Mouse (Mus musculus): ENCODE measurements at regions not wholly inside any gene's neighbourhood (a gene's known extent, or its start where the extent isn't known, plus 50 kb on each side); places are given as distances from the start of the nearest gene placed in this dataset.

- Histone ChIP-seq H3K9ac (ENCODE audit: insufficient read depth, low read depth) (no peak overlapping the region), H3K4me2 (ENCODE audit: insufficient read depth, low read depth, poor library complexity, severe bottlenecking) (no peak overlapping the region), H3K27ac (ENCODE audit: insufficient read depth, low read depth) (no peak overlapping the region), H3K27me3 (replicated peaks) (no peaks in the 10 kb centered on the region), H3K9me3 (replicated peaks; ENCODE audit: low read length) (peaks cover 46% of the 10 kb centered on the region), H3K4me3 (replicated peaks in 1 of 3; ENCODE audit: low read depth in 2 of 3, low read length in 2 of 3, poor library complexity in 1 of 3) (no peak overlapping the region), H3K79me2 (replicated peaks; ENCODE audit: control insufficient read depth, extremely low read depth, insufficient read depth, poor library complexity, severe bottlenecking) (no peaks in the 10 kb centered on the region), H3K4me1 (ENCODE audit: control insufficient read depth in 1 of 2, insufficient read depth in 2 of 2) (no peaks in the 10 kb centered on the region), H3K36me3 (replicated peaks in 1 of 2; ENCODE audit: control insufficient read depth in 1 of 2, insufficient read depth in 1 of 2, low read length in 1 of 2) (no peaks in the 10 kb centered on the region)
- TF ChIP-seq ETS1 (conservative IDR thresholded peaks at IDR 0.05; ENCODE audit: low read depth, low read length) (no peak), MAX (IDR thresholded peaks at IDR 0.05; ENCODE audit: low read length) (no peak), IRF4 (IDR thresholded peaks at IDR 0.05; ENCODE audit: low read depth, low read length) (no peak), SIN3A (IDR thresholded peaks at IDR 0.05; ENCODE audit: low read length) (no peak), CTCF (conservative IDR thresholded peaks at IDR 0.05 in 1 of 2, IDR thresholded peaks at IDR 0.05 in 1 of 2; ENCODE audit: low read depth in 2 of 2, low read length in 2 of 2) (no peak), EP300 (IDR thresholded peaks at IDR 0.05; ENCODE audit: low read length) (no peak), SMC3 (IDR thresholded peaks at IDR 0.05; ENCODE audit: low read depth, low read length) (no peak), USF1 (IDR thresholded peaks at IDR 0.05; ENCODE audit: low read depth, low read length) (no peak), KAT2A (IDR thresholded peaks at IDR 0.05; ENCODE audit: insufficient replicate concordance, low read length) (no peak), USF2 (conservative IDR thresholded peaks at IDR 0.05; ENCODE audit: low read depth, low read length) (no peak), RCOR1 (conservative IDR thresholded peaks at IDR 0.05; ENCODE audit: low read depth, low read length) (no peak), MYC (IDR thresholded peaks at IDR 0.05; ENCODE audit: low read depth, low read length) (no peak), TBP (conservative IDR thresholded peaks at IDR 0.05; ENCODE audit: low read depth, low read length) (no peak), PAX5 (IDR thresholded peaks at IDR 0.05; ENCODE audit: low read length) (no peak), JUN (IDR thresholded peaks at IDR 0.05; ENCODE audit: insufficient read depth, low read depth, low read length) (no peak), ZMIZ1 (IDR thresholded peaks at IDR 0.05; ENCODE audit: low read depth, low read length) (no peak), MEF2A (IDR thresholded peaks at IDR 0.05; ENCODE audit: borderline replicate concordance, low read depth, low read length) (no peak), ELF1 (IDR thresholded peaks at IDR 0.05; ENCODE audit: low read depth, low read length) (no peak), JUND (conservative IDR thresholded peaks at IDR 0.05; ENCODE audit: low read depth, low read length) (no peak), CHD1 (IDR thresholded peaks at IDR 0.05; ENCODE audit: low read depth, low read length) (no peak)
- in situ Hi-C loops (cut with MboI; ENCODE audit: low pct_ligation_motif_present, low pct_unique_long_range_greater_than_20kb, low sequenced_read_pairs) (no loop called here), dilution Hi-C loops (cut with MboI; ENCODE audit: extremely low pct_ligation_motif_present, extremely low pct_unique_long_range_greater_than_20kb, low sequenced_read_pairs) (no loop called here)
- DNase-seq (ENCODE audit: extremely low read depth) = no peak
Measured at GRCm38 (mm10) chr11:56762467-56763120, 248.6 kb upstream of the Gria1 start.

- DNase-seq (ENCODE audit: extremely low read depth) = no peak
- H3K9ac ChIP-seq (ENCODE audit: insufficient read depth, low read depth) = no peak overlapping the region
- H3K4me1 ChIP-seq (ENCODE audit: control insufficient read depth in 1 of 2, insufficient read depth in 2 of 2) = no peaks in the 10 kb centered on the region
- no peak overlapping the region for H3K4me3 ChIP-seq (replicated peaks in 1 of 3; ENCODE audit: low read depth in 2 of 3, low read length in 2 of 3, poor library complexity in 1 of 3)
- no peak overlapping the region for H3K27ac ChIP-seq (ENCODE audit: insufficient read depth, low read depth)
- H3K9me3 ChIP-seq (replicated peaks; ENCODE audit: low read length) = peaks cover 51% of the 10 kb centered on the region
- no peaks in the 10 kb centered on the region for H3K27me3 ChIP-seq (replicated peaks)
- TF ChIP-seq ZC3H11A (IDR thresholded peaks at IDR 0.05; ENCODE audit: low read depth, low read length) (no peak), EP300 (IDR thresholded peaks at IDR 0.05; ENCODE audit: low read length) (no peak), JUND (conservative IDR thresholded peaks at IDR 0.05; ENCODE audit: low read depth, low read length) (no peak), JUN (IDR thresholded peaks at IDR 0.05; ENCODE audit: insufficient read depth, low read depth, low read length) (no peak), MYC (IDR thresholded peaks at IDR 0.05; ENCODE audit: low read depth, low read length) (no peak), MAX (IDR thresholded peaks at IDR 0.05; ENCODE audit: low read length) (no peak), ZMIZ1 (IDR thresholded peaks at IDR 0.05; ENCODE audit: low read depth, low read length) (no peak), ZNF384 (IDR thresholded peaks at IDR 0.05; ENCODE audit: low read depth, low read length) (no peak), MEF2A (IDR thresholded peaks at IDR 0.05; ENCODE audit: borderline replicate concordance, low read depth, low read length) (no peak), RAD21 (IDR thresholded peaks at IDR 0.05; ENCODE audit: low read depth, low read length) (no peak), USF1 (IDR thresholded peaks at IDR 0.05; ENCODE audit: low read depth, low read length) (no peak), NELFE (IDR thresholded peaks at IDR 0.05; ENCODE audit: low read depth, low read length) (no peak)
- H3K79me2 ChIP-seq (replicated peaks; ENCODE audit: control insufficient read depth, extremely low read depth, insufficient read depth, poor library complexity, severe bottlenecking) = no peaks in the 10 kb centered on the region
- dilution Hi-C loops (cut with MboI; ENCODE audit: extremely low pct_ligation_motif_present, extremely low pct_unique_long_range_greater_than_20kb, low sequenced_read_pairs) = no loop called here
- in situ Hi-C loops (cut with MboI; ENCODE audit: low pct_ligation_motif_present, low pct_unique_long_range_greater_than_20kb, low sequenced_read_pairs) = no loop called here
- H3K36me3 ChIP-seq (replicated peaks in 1 of 2; ENCODE audit: control insufficient read depth in 1 of 2, insufficient read depth in 1 of 2, low read length in 1 of 2) = no peaks in the 10 kb centered on the region
- H3K4me2 ChIP-seq (ENCODE audit: insufficient read depth, low read depth, poor library complexity, severe bottlenecking) = no peak overlapping the region
Measured at GRCm38 (mm10) chr11:56767424-56767823, 243.8 kb upstream of the Gria1 start.
